Mouse (Mus musculus): Measurements from ENCODE around the gene Nuak1.

DNA sequence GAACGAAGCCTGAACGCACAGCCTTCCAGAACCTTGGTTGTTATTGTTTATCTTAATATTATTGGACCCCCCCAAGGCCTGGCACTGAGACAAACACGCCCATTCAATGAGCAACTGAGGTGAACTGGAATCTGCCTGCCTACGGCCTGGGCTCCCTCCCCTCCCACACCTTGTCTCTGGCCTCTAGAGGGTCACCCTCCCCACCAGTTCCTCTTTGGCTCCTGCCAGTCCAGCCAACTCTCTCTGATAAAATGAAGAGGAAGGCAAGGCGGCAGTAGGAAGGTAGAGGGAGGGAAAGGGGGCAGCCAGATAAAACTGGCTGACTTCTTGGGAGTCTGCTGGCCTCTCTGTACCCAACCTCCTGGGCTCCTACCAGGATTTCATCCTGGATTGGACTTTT lies 45.1 kb downstream of the Nuak1 start:
- TF ChIP-seq CTCF (IDR thresholded peaks at IDR 0.05; ENCODE audit: borderline replicate concordance, control insufficient read depth, extremely low read depth, insufficient read depth, low read length, poor library complexity) (no peak), POLR2A (IDR thresholded peaks at IDR 0.05; ENCODE audit: control insufficient read depth, extremely low read depth, insufficient read depth, low read length, poor library complexity) (no peak)

Measured in thymus, adult 2 months (tissue).